Mouse (Mus musculus) liver, embryonic 11.5 days (tissue): ENCODE data around the gene Osbp2. TPM values are rescaled to one million over a fixed set of nuclear protein-coding genes. Genes with fewer than 3 reads are reported as not detected.
"Not testable (repeated sequence)": the region's sequence is repeated elsewhere in the genome, so short reads cannot be mapped to it uniquely, and the experiment has no call there.

ENCODE experiments used
- ATAC-seq: fragments of 200-750 bp; cut with Nextera tagmentation; replicated peaks from 2 replicates; pipeline ENCODE4 v1.8.0; 2017; ENCODE audit warnings: moderate number of reproducible peaks, mild to moderate bottlenecking, moderate TSS enrichment, moderate library complexity; ENCODE audit not compliant: low FRiP score
- DNase-seq: peaks from one replicate; pipeline ENCODE4 v3.0.0-alpha.2; 2017; ENCODE audit warnings: low spot score
- H3K27ac ChIP-seq: fragments of 300-500 bp; sonication (generic); 2 replicates; pipeline ENCODE4 v1.5.1; 2014; ENCODE audit warnings: mild to moderate bottlenecking, low read depth, low read length, control low read depth
- H3K27me3 ChIP-seq: fragments of 300-500 bp; sonication (generic); replicated peaks from 2 replicates; pipeline ENCODE4 v1.6.1; 2014; ENCODE audit warnings: low read length, mixed read lengths; ENCODE audit not compliant: control insufficient read depth, insufficient read depth
- H3K36me3 ChIP-seq: fragments of 300-500 bp; sonication (generic); 2 replicates; pipeline ENCODE4 v1.6.1; 2014; ENCODE audit warnings: mild to moderate bottlenecking, low read length, moderate library complexity, mixed read lengths; ENCODE audit not compliant: control insufficient read depth, insufficient read depth
- H3K4me1 ChIP-seq: fragments of 300-500 bp; sonication (generic); replicated peaks from 2 replicates; pipeline ENCODE4 v1.6.1; 2014; ENCODE audit warnings: low read length, mixed read lengths; ENCODE audit not compliant: control insufficient read depth, insufficient read depth
- H3K4me2 ChIP-seq: fragments of 300-500 bp; sonication (generic); 2 replicates; pipeline ENCODE4 v1.6.1; 2014; ENCODE audit warnings: mild to moderate bottlenecking, control low read depth, moderate library complexity
- H3K4me3 ChIP-seq: fragments of 300-500 bp; sonication (generic); 2 replicates; pipeline ENCODE4 v1.5.1; 2014; ENCODE audit warnings: low read depth, low read length, control low read depth
- H3K9ac ChIP-seq: fragments of 300-500 bp; sonication (generic); 2 replicates; pipeline ENCODE4 v1.6.1; 2014; ENCODE audit warnings: low read depth, low read length, control low read depth
- H3K9me3 ChIP-seq: fragments of 300-500 bp; sonication (generic); 2 replicates; pipeline ENCODE4 v1.6.1; 2016; ENCODE audit warnings: low read length, inconsistent platforms, mixed read lengths; ENCODE audit not compliant: control insufficient read depth
- WGBS: fragments of 180-500 bp; shearing (Covaris S2); extraction: QIAGEN DNeasy Blood & Tissue Kit; methylation state at CpG from one replicate; pipeline ENCODE4 v1.1.7; 2014; 5-methylcytosine and 5-hydroxymethylcytosine counted together
- polyA plus RNA-seq: library from polyadenylated mRNA; unstranded; fragments of >200 nt; fragmentation: Nextera tagmentation; extraction: Ambion mirVana; gene quantifications from 2 replicates; pipeline ENCODE4 v1.2.1, GENCODE M21; 2014

Gene Osbp2
- polyA plus RNA-seq, result 0.32 and 0.38 TPM in 2 replicates

DNA sequence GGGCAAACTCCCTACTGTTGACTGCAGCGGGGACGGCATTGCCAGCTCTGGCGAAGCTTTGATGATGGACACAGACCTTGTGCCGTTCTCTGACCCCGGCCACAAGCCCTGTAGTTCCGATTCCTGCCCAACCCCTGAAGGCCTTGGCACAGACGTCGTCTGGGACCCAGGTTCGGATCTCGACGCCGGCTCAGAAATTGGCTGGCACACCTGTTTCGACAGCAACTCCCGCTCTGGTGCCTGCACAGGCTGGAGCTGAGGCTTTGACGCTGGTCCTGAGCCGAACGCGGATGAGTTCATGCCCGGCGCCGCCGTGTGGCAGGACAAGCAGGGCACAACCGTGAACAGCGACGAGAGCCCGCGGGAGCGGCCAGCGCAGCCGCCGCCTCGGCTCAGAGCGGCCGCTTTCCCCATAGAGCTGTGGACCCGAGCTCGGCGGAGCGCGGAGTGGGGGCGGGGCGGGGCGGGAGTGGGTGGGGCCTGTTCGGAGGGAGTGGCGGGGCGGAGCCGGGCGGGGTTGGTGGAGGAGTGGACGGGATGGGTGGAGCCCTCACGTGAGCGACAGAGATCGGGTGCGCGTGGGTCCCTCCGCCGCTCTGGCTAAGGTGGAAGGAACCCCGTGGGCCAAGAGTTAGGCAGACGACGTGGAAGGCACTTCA is at the start of gene Osbp2:
Gene Osbp2, minus strand, starts transcription at position 450 of the 659 bp plus-strand sequence.
- Histone ChIP-seq H3K4me2 (peak within 1 kb of the TSS; percentile 94), H3K27me3 (peaks cover 26% of the 10 kb centered on the region), H3K4me1 (peaks cover 3% of the 10 kb centered on the region), H3K9me3 (no peaks in the 10 kb centered on the region), H3K27ac (no peak within 1 kb of the TSS), H3K36me3 (no peaks in the 10 kb centered on the region), H3K9ac (peak within 1 kb of the TSS; percentile 52), H3K4me3 (peak within 1 kb of the TSS; percentile 57)
- 3% methylated on average over 56 of the region's 58 CpGs for WGBS
- DNase-seq (peak; percentile 88), ATAC-seq (peak; percentile 94)

DNA sequence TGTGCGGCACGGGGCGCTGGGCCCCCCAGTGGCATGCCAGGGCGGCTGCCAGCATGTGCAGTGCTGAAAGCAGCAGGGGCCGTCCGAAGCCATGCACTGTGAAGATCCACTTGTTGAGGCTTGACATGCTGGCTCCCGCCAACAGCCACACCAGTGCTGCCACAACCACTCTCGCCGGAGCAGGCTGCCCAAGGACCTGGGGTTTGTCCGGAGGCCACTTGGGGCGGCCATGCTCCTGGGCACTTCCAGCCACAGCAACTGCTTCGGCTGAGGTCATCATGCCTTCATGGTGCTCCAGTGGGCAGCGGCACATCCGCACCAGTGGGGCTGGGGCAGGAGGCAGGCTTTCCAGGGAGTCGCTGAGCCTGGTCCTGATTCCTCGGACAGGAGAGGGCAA is 49.2 kb upstream of the Osbp2 start:
- no peak overlapping the region for H3K27ac ChIP-seq
- H3K9ac ChIP-seq, result peak overlapping the region; percentile 26; the same call in 1 of the 2 replicates
- peak overlapping the region; percentile 63 for H3K4me3 ChIP-seq
- peak; percentile 51 for DNase-seq
- no peak for ATAC-seq
- peaks cover 20% of the 10 kb centered on the region for H3K27me3 ChIP-seq
- H3K9me3 ChIP-seq, result no peaks in the 10 kb centered on the region
- H3K4me1 ChIP-seq, result peaks cover 19% of the 10 kb centered on the region
- H3K4me2 ChIP-seq, result peak overlapping the region; percentile 96
- H3K36me3 ChIP-seq, result no peaks in the 10 kb centered on the region
- 9% methylated on average over 16 of the region's 16 CpGs for WGBS

DNA sequence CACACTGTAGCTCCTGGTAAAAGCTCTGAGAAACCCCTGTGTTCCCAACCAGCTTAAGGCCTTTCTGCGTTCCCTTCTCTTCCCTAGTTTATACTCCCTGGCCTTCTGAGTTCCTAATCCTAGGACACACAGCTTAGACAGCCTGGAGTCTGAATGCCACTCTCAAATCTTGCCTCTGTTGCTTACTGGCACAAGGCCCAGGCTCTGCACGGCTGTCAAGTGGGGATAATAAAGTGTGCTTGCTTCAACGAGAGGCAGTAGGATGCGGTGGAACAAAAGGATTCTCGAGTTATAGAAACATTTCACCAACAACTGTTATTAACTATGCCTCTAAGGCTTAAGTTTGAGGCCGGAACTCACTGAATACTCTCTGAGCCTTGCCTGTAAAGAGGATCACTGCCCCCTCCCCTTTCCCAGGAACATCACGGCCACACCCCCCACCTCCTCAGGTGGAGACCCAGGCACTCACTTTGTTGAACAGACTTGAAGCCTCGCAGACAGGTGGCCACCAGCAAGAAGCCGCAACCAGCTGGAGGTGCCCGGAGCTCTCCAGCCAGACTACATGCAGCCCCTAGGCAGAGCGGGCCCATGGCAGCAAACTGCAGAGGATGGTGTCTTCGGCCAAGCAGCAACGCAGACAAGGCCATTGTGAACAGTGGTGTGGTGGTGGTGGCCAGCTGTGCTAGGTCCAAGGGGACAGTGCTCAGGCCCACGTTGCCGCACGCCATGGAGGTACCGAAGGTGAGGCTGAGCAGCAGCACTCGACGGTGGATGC is 48.6 kb upstream of the Osbp2 start:
- no peaks in the 10 kb centered on the region for H3K36me3 ChIP-seq
- peak overlapping the region; percentile 96 for H3K4me2 ChIP-seq
- no peak for DNase-seq
- WGBS, result 33% methylated on average over 19 of the region's 19 CpGs
- H3K9me3 ChIP-seq, result no peaks in the 10 kb centered on the region
- peaks cover 19% of the 10 kb centered on the region for H3K4me1 ChIP-seq
- H3K4me3 ChIP-seq, result peak overlapping the region; percentile 63
- H3K27me3 ChIP-seq, result peaks cover 20% of the 10 kb centered on the region
- no peak for ATAC-seq
- H3K27ac ChIP-seq, result no peak overlapping the region
- H3K9ac ChIP-seq, result no peak overlapping the region

DNA sequence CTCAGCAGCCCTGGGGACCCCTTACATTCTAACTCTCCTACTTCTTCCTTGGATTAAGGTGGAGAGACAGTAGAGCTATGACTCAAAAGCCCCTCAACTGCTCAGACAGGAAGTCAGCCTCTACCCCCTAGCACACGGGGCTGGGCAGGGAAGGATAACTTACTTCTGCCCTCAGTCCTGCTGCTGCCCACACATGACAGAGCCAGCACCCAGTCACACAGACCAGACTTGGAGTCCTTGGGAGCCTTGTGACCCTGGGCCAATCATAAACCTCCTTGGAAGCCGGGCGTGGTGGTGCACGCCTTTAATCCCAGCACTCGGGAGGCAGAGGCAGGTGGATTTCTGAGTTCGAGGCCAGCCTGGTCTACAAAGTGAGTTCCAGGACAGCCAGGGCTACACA is 47.7 kb upstream of the Osbp2 start:
- not testable (repeated sequence) for H3K27ac ChIP-seq, H3K4me3 ChIP-seq, H3K4me2 ChIP-seq, H3K36me3 ChIP-seq, H3K9ac ChIP-seq, H3K9me3 ChIP-seq, ATAC-seq, DNase-seq
- H3K27me3 ChIP-seq, result peaks cover 20% of the 10 kb centered on the region
- H3K4me1 ChIP-seq, result peaks cover 19% of the 10 kb centered on the region
- 79% methylated on average over 5 of the region's 6 CpGs for WGBS

DNA sequence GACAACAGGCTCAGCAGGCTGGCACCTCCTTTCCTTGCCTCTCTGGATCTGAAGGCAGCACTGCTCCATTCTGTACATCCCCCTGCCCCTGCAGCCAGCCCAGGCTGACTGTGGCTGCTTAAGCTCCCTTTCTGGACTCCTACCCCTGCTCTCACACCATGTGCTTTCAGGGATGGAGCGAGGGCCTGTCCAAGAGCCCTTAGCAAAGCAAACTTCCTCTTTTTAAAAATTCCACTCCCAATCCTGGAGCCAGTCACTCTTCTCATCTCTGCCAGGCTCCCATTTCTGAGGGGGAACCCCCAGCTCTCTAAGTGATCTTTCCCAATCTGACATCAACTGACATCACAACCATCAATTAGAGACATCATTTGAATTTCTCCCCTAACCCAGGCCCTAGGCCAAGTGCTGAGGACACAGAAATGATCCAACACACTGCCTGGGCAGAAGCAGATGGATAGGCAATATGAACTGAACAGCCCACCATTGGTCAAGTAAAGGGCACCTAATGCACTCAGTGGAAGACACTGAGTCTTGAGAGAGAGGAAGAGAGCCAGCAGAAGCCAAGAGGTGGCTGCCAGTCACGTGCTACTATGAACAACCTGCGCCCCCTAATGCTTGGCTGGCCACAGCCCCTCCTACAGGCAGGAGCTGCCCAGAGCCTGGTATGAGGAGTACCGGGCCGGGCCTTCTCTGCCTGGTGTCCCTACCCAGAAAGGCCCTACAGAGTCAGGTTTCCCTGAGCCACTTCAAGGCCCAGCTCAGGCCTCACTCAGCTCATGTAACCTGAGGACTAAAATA is 47.0 kb upstream of the Osbp2 start:
- ATAC-seq (no peak), DNase-seq (no peak)
- no peak overlapping the region for H3K4me3 ChIP-seq
- H3K27ac ChIP-seq, result no peak overlapping the region
- no peaks in the 10 kb centered on the region for H3K9me3 ChIP-seq
- peaks cover 20% of the 10 kb centered on the region for H3K27me3 ChIP-seq
- H3K36me3 ChIP-seq, result no peaks in the 10 kb centered on the region
- H3K4me1 ChIP-seq, result peaks cover 19% of the 10 kb centered on the region
- H3K4me2 ChIP-seq, result no peak overlapping the region
- H3K9ac ChIP-seq, result no peak overlapping the region
- 58% methylated on average over 5 of the region's 5 CpGs for WGBS

DNA sequence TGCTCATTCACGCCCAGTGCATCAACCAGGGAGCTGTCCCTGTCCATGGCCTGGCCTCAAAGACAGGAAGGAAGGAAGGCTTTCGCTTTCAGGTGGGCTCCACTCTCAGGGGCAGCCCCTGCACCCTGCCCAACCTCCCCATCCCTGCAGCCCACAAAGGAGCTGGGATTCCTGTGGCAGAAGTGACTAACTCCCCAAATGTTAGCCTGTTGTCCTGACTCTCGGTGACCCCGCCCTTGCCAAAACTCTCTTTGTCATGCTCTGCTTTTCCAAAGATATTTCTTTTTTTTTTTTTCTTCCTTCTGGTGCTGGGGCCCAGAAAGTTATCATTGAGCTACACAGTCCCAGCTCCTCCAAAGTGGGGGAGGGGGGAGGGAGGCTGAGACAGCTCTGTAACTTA is 45.5 kb upstream of the Osbp2 start:
- DNase-seq (no peak), ATAC-seq (no peak)
- Histone ChIP-seq H3K4me1 (peaks cover 19% of the 10 kb centered on the region), H3K27ac (no peak overlapping the region), H3K4me3 (no peak overlapping the region), H3K9ac (no peak overlapping the region), H3K27me3 (peaks cover 18% of the 10 kb centered on the region), H3K9me3 (no peaks in the 10 kb centered on the region), H3K4me2 (no peak overlapping the region), H3K36me3 (no peaks in the 10 kb centered on the region)
- 80% methylated on average over 4 of the region's 4 CpGs for WGBS

DNA sequence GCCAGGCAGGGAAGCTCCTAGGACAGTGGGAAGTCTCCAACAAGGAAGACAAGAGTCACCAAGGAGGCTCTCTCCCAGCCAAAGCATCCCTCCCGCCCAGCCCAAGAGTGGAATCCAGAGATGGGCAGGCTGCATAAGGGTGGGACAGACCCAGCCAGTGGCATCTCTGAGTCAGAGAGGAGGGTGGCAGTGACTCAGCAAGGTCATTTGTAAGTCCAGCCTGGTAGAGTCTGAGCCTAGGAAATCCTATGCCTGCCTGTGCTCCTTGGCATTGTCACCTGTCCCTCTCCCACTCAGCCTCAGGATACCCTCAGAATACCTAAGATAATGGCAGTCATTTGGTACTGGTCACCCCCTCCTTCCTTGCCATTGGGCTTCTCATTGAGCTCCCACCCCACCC is 41.7 kb upstream of the Osbp2 start:
- H3K27ac ChIP-seq, result no peak overlapping the region
- no peaks in the 10 kb centered on the region for H3K27me3 ChIP-seq
- H3K4me1 ChIP-seq, result 0 out of 2 replicates have a peak, but pooled peaks cover 4% of the 10 kb centered on the region
- H3K36me3 ChIP-seq, result no peaks in the 10 kb centered on the region
- WGBS, result 69% methylated on average over 1 of the region's 1 CpGs
- H3K9me3 ChIP-seq, result no peaks in the 10 kb centered on the region
- no peak overlapping the region for H3K9ac ChIP-seq
- DNase-seq (no peak), ATAC-seq (no peak)
- no peak overlapping the region for H3K4me2 ChIP-seq
- H3K4me3 ChIP-seq, result no peak overlapping the region

DNA sequence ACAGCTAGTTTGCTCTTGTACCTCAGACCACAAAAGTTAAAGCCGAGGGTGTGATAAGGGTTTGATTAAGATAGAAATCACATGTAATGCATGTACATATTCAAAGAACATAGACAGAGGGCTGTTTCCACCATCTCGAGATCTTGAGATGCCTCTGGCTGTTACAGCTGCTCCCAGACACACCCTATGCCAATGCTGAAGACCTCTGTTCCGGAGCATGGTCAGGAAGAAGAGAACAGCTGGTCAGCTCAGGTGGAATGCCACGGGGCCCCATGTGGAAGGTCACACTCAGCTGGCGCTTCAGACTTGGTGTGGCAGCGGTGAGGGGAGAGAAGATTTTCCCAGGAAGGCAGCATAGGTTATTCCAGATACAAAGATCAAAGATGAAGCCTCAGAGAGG is 41.0 kb upstream of the Osbp2 start:
- WGBS, result 80% methylated on average over 6 of the region's 6 CpGs
- Histone ChIP-seq H3K4me3 (no peak overlapping the region), H3K36me3 (no peaks in the 10 kb centered on the region), H3K27ac (no peak overlapping the region), H3K9me3 (no peaks in the 10 kb centered on the region), H3K27me3 (no peaks in the 10 kb centered on the region), H3K4me1 (0 out of 2 replicates have a peak, but pooled peaks cover 4% of the 10 kb centered on the region), H3K9ac (no peak overlapping the region), H3K4me2 (no peak overlapping the region)
- ATAC-seq (no peak), DNase-seq (no peak)
